Mouse (Mus musculus) lung, adult 2 months (tissue): ENCODE results near the gene Gm11032.

Experiments
- CTCF ChIP-seq: fragments of 200-500 bp; IDR thresholded peaks from 2 replicates; pipeline ENCODE4 v1.5.1; 2011; ENCODE audit warnings: mild to moderate bottlenecking, low read length, control low read depth; ENCODE audit not compliant: insufficient read depth
- POLR2A ChIP-seq: fragments of 200-500 bp; IDR thresholded peaks from 2 replicates; pipeline ENCODE4 v1.6.1; 2011; ENCODE audit warnings: low read depth, mild to moderate bottlenecking, control low read depth, low read length, borderline replicate concordance; ENCODE audit errors: extremely low read depth

DNA sequence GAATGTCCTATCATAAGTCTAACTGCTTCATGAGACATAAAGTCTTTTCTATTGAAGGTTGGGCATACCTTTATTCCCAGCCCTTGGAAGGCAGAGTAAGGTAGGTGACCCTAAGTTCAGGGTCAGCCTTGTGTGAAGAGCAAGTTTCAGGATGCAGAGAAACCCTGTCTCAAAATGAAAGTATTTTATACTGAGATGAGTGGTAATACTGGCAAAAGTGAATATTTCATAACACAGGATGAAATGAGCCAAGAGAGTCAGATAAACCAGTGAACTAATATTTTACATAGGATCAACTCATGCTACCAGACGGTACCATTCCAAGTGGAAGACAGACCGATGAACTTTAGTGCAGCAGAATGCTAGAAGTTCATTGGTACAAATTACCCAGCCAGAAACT lies 21.5 kb upstream of the Gm11032 start:
- TF ChIP-seq CTCF, result no peak
- TF ChIP-seq POLR2A, result no peak
